Mouse (Mus musculus) C2C12 (cell line): ENCODE measurements around the gene Gdap1l1. TPM values are rescaled to one million over a fixed set of nuclear protein-coding genes. Genes with fewer than 3 reads are reported as not detected.

Experiments used
- H3K27me3 ChIP-seq: one replicate; pipeline ENCODE4 v1.6.1; 2011; ENCODE audit not compliant: control insufficient read depth, insufficient read depth, insufficient read length
- H3K36me3 ChIP-seq: one replicate; pipeline ENCODE4 v1.6.1; 2011; ENCODE audit not compliant: control insufficient read depth, insufficient read depth
- H3K4me3 ChIP-seq: one replicate; pipeline ENCODE4 v1.5.1; 2011; ENCODE audit warnings: mild to moderate bottlenecking, control low read depth; ENCODE audit not compliant: poor library complexity, insufficient read depth, severe bottlenecking
- H3K79me2 ChIP-seq: one replicate; pipeline ENCODE4 v1.6.1; 2011; ENCODE audit not compliant: control insufficient read depth, insufficient read depth
- H3K79me3 ChIP-seq: one replicate; pipeline ENCODE4 v1.6.1; 2011; ENCODE audit warnings: low read depth, control low read depth
- H3ac ChIP-seq: one replicate; pipeline ENCODE3; 2011; ENCODE audit warnings: low read depth; ENCODE audit not compliant: control insufficient read depth, insufficient read length
- CEBPB ChIP-seq: IDR thresholded peaks from one replicate; pipeline ENCODE4 v1.6.1; 2011; ENCODE audit warnings: low read depth, mild to moderate bottlenecking, control low read depth, moderate library complexity
- CTCF ChIP-seq: IDR thresholded peaks from one replicate; pipeline ENCODE4 v1.5.1; 2011; ENCODE audit not compliant: control insufficient read depth, insufficient read depth, insufficient read length
- FOSL1 ChIP-seq: IDR thresholded peaks from one replicate; pipeline ENCODE4 v1.8.0; 2011; ENCODE audit warnings: mild to moderate bottlenecking, low read length; ENCODE audit not compliant: poor library complexity, insufficient read depth, severe bottlenecking
- MAX ChIP-seq: IDR thresholded peaks from one replicate; pipeline ENCODE4 v1.6.1; 2011; ENCODE audit warnings: mild to moderate bottlenecking, control low read depth
- MYOD1 ChIP-seq: IDR thresholded peaks from one replicate; pipeline ENCODE4 v1.6.1; 2011; ENCODE audit warnings: low read depth; ENCODE audit not compliant: control insufficient read depth, insufficient read length
- MYOG ChIP-seq: IDR thresholded peaks from one replicate; pipeline ENCODE4 v1.6.1; 2011; ENCODE audit not compliant: control insufficient read depth, insufficient read length; ENCODE audit errors: extremely low read depth
- USF1 ChIP-seq: IDR thresholded peaks from one replicate; pipeline ENCODE4 v1.6.1; 2011; ENCODE audit warnings: low read depth, mild to moderate bottlenecking, control low read depth, moderate library complexity
- polyA plus RNA-seq: library from polyadenylated mRNA; unstranded; fragments of >200 nt; fragmentation: generic; extraction: Trizol; gene quantifications from one replicate; pipeline ENCODE4 v1.2.1, GENCODE M21; 2012; ENCODE audit warnings: missing spikeins

Gdap1l1 gene
- polyA plus RNA-seq, 1 experiment, result 0.19 TPM

GRCm38 (mm10) chr2:163419346-163420045 lies 18.8 kb upstream of the Gdap1l1 start:
- TF ChIP-seq MAX (peak; percentile 98), MYOD1 (no peak), USF1 (peak; percentile 96)
- Histone ChIP-seq H3K36me3 (peaks cover 14% of the 10 kb centered on the region), H3K79me3 (peaks cover 50% of the 10 kb centered on the region), H3K4me3 (peak overlapping the region; percentile 95), H3K79me2 (peaks cover 71% of the 10 kb centered on the region), H3ac (peak overlapping the region; percentile 98), H3K27me3 (no peaks in the 10 kb centered on the region)

GRCm38 (mm10) chr2:163420366-163420886 lies 17.9 kb upstream of the Gdap1l1 start:
- H3ac ChIP-seq, result peak overlapping the region; percentile 95
- peaks cover 4% of the 10 kb centered on the region for H3K36me3 ChIP-seq
- TF ChIP-seq MYOD1 (no peak), MAX (no peak), CTCF (no peak), CEBPB (no peak), FOSL1 (no peak), MYOG (no peak), USF1 (no peak)
- peaks cover 62% of the 10 kb centered on the region for H3K79me2 ChIP-seq
- H3K4me3 ChIP-seq, result peak overlapping the region; percentile 71
- peaks cover 47% of the 10 kb centered on the region for H3K79me3 ChIP-seq
- no peaks in the 10 kb centered on the region for H3K27me3 ChIP-seq

GRCm38 (mm10) chr2:163422895-163423660 lies 15.2 kb upstream of the Gdap1l1 start:
- Histone ChIP-seq H3K27me3 (no peaks in the 10 kb centered on the region), H3K79me2 (peaks cover 35% of the 10 kb centered on the region), H3K4me3 (no peak overlapping the region), H3K36me3 (no peaks in the 10 kb centered on the region), H3K79me3 (peaks cover 21% of the 10 kb centered on the region), H3ac (no peak overlapping the region)
- no peak for TF ChIP-seq FOSL1
- no peak for TF ChIP-seq MAX

- Histone ChIP-seq H3K27me3 (no peaks in the 10 kb centered on the region), H3K79me2 (peaks cover 23% of the 10 kb centered on the region), H3K4me3 (no peak within 1 kb of the TSS), H3K79me3 (peaks cover 12% of the 10 kb centered on the region), H3ac (no peak within 1 kb of the TSS), H3K36me3 (no peaks in the 10 kb centered on the region)
- TF ChIP-seq MYOG, result no peak
- no peak for TF ChIP-seq MYOD1
- TF ChIP-seq MAX, result no peak
- no peak for TF ChIP-seq CTCF
- TF ChIP-seq FOSL1, result no peak
- no peak for TF ChIP-seq USF1
- TF ChIP-seq CEBPB, result no peak
Measured at GRCm38 (mm10) chr2:163424597-163424996, 13.7 kb upstream of the Gdap1l1 start, which contains the start of gene Oser1. Oser1 (minus strand) TSS chr2:163424697.

GRCm38 (mm10) chr2:163428346-163429011 lies 9.8 kb upstream of the Gdap1l1 start:
- TF ChIP-seq CEBPB, result no peak
- TF ChIP-seq USF1, result no peak
- no peak for TF ChIP-seq MAX
- no peak for TF ChIP-seq MYOD1
- TF ChIP-seq CTCF, result no peak
- TF ChIP-seq MYOG, result no peak
- TF ChIP-seq FOSL1, result no peak
- Histone ChIP-seq H3K27me3 (peaks cover 5% of the 10 kb centered on the region), H3K4me3 (no peak overlapping the region), H3ac (no peak overlapping the region), H3K36me3 (no peaks in the 10 kb centered on the region), H3K79me2 (no peaks in the 10 kb centered on the region), H3K79me3 (no peaks in the 10 kb centered on the region)
